Comparison of ENCODE assay signal across 25 mouse cellular contexts in genomic region chr6:125503186-125503802, GRCm38 (mm10).
"Had no signal": no experiment of that assay in that cellular context is flagged by ENCODE, and none has a peak within 500 bp of the region (broad histone marks: within the 10 kb centered on the region; RNA-seq: fewer than 3 reads in every experiment).

No protein-coding gene starts in this region.

- H3K9me3 ChIP-seq: heart, embryonic 13.5 days; heart, embryonic 15.5 days; hindbrain, embryonic 10.5 days; hindbrain, embryonic 12.5 days; kidney, embryonic 15.5 days; limb, embryonic 13.5 days; limb, embryonic 15.5 days; liver, embryonic 12.5 days had no signal

- H3K9ac ChIP-seq: heart, embryonic 13.5 days; heart, embryonic 15.5 days; hindbrain, embryonic 14.5 days; kidney, embryonic 15.5 days; limb, embryonic 13.5 days; limb, embryonic 15.5 days; liver, embryonic 12.5 days had no signal

- H3K4me1 ChIP-seq: heart, embryonic 13.5 days; heart, embryonic 15.5 days; hindbrain, embryonic 12.5 days; kidney, embryonic 15.5 days; limb, embryonic 13.5 days; limb, embryonic 15.5 days had no signal

- H3K4me2 ChIP-seq: heart, embryonic 11.5 days; heart, embryonic 13.5 days; heart, embryonic 15.5 days; hindbrain, embryonic 12.5 days; hindbrain, embryonic 14.5 days; kidney, embryonic 15.5 days; limb, embryonic 13.5 days; limb, embryonic 15.5 days; liver, embryonic 12.5 days had no signal

- H3K4me3 ChIP-seq: heart, adult 2 months; heart, embryonic 13.5 days; heart, embryonic 15.5 days; hindbrain, embryonic 10.5 days; hindbrain, embryonic 12.5 days; kidney, embryonic 15.5 days; limb, embryonic 13.5 days; limb, embryonic 15.5 days; liver, embryonic 12.5 days had no signal

- DNase-seq: gastrocnemius, postnatal 14 days; gastrocnemius, postnatal 36 days; heart, adult 11 months; heart, adult 2 months; heart, postnatal 14 days; heart, postnatal 36 days; kidney, adult 11 months; kidney, adult 2 months; kidney, adult 9 months; kidney, postnatal 14 days; layer of hippocampus, adult 9-11 months; layer of hippocampus, postnatal 36 days; left cerebral cortex, postnatal 4 days had no signal

- H3K27me3 ChIP-seq: heart, embryonic 15.5 days; hindbrain, embryonic 12.5 days; kidney, embryonic 15.5 days; limb, embryonic 13.5 days; limb, embryonic 15.5 days; liver, embryonic 12.5 days had no signal

- H3K36me3 ChIP-seq: heart, embryonic 13.5 days; heart, embryonic 15.5 days; hindbrain, embryonic 10.5 days; hindbrain, embryonic 12.5 days; kidney, embryonic 15.5 days; limb, embryonic 13.5 days; limb, embryonic 15.5 days; liver, embryonic 12.5 days had no signal

- H3K27ac ChIP-seq: heart, adult 2 months; heart, embryonic 13.5 days; heart, embryonic 15.5 days; hindbrain, embryonic 10.5 days; hindbrain, embryonic 12.5 days; hindbrain, embryonic 14.5 days; kidney, embryonic 15.5 days; kidney, postnatal 0 days; limb, embryonic 13.5 days; limb, embryonic 15.5 days; liver, embryonic 12.5 days had no signal

- ATAC-seq: hindbrain, embryonic 16.5 days; liver, embryonic 12.5 days had no signal
